Mouse (Mus musculus) brain, embryonic 18.5 days (tissue): Measurements from ENCODE around the gene Mier2.

Source experiments
- DNase-seq: peaks from one replicate; pipeline ENCODE4 v3.0.0-alpha.2; 2012; ENCODE audit warnings: low read depth, low spot score

The Mier2 gene

GRCm38 (mm10) chr10:79502830-79503644 is 52.0 kb downstream of the Mier2 start:
- no peak for DNase-seq

DNA sequence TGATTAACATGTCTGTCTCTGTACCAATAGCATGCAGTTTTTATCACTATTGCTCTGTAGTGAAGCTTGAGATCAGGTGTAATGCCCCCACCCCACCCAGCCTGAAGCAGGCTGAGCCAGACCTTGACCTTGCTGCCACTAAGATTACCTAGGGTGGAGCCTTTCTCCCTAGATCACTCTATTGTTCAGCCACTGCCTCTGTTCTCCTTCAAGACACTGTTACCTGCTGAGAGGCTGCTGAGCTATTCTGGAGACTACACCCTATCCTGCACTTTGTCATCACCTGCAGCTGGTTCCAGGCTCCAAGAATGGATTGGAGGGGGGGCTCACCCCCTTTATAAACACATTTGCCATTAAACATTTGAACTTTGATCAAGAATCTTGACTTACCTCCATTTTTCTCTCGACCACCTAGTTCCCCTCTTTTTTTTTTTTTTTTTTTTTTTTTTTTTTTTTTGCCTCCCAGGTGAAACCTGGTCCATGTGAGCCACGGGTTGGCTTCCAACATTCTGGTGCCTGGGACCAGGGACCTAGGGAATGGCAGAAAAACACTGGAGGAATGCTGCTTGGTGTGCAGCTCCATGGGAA is 58.2 kb downstream of the Mier2 start:
- DNase-seq = no peak

- DNase-seq = no peak
These were observed 59.1 kb downstream of the Mier2 start for GRCm38 (mm10) chr10:79495886-79496285.
